Mouse (Mus musculus): ENCODE results near the gene Mast2. TPM values are rescaled to one million over a fixed set of nuclear protein-coding genes. Genes with fewer than 3 reads are reported as not detected.

Gene Mast2
- total RNA-seq, 1 experiment from 2014 or later = 17.7 TPM

DNA sequence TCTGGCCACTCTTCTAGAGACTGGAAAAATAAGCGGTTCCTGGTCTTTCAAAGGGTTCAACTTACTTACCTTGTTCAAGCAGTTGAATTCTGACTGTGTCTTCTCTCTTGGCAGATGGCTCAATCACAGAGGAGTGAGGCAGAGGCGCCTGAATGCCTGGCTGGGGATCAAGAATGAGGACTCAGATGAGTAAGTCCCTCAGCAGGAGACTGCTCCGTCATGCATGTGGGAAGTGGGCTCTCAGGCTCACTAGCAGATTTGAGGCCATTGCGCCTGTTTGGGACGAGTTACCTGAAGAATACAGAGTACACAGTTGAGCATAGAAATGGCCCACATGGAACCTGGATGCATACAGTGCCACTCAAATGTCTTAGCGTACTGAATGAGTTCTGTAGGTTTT is 172.4 kb downstream of the Mast2 start:
- no peak for ATAC-seq (replicated peaks; ENCODE audit: low read depth, poor library complexity, severe bottlenecking)

DNA sequence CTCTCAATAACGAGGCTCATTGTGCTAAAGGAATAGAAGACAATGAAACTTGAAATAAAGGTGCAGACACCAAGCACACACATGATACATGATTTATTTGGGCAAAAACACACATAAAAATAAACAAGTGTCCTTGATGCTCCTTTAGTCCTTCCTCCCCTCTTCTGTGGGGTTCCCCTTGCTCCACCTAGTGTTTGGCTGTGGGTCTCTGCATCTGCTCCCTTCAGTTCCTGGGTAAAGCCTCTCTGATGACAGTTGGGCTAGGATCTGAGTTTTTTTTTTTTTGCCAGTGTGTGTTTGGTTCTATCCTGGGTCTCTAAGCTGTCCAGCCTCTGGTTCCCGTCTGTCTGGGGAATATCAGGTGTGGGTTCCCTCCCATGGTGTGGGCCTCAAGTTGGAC is 181.8 kb downstream of the Mast2 start:
- ATAC-seq (replicated peaks; ENCODE audit: low read depth, poor library complexity, severe bottlenecking) = no peak

DNA sequence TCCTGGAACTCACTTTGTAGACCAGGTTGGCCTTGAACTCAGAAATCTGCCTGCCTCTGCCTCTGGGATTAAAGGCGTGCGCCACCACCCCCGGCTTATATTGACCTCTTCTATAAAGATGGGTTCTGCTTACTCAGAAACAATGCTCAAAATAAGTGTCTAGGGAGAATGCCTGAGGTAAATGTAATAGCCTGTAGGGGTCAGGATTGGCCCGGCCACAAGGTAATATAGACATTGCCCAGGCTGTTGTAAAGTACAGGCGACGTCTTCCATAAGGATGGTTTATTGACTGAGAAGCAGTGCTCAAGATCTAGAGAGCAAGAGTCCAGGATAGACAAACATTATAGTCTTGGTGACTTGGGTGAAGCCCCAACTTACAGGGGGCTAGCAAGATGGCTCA is 195.8 kb downstream of the Mast2 start:
- ATAC-seq (replicated peaks; ENCODE audit: low read depth, poor library complexity, severe bottlenecking) = no peak

Other genes starting within 250 kb of the Mast2 start
- gene Pik3r3, start 242.6 kb downstream of the Mast2 start, total RNA-seq (2017) = 0.05 and 0.14 TPM in 2 replicates
- gene Ipp, start 43.4 kb upstream of the Mast2 start, total RNA-seq (2017) = 18.3 and 23.0 TPM in 2 replicates
- gene Tmem69, start 91.8 kb upstream of the Mast2 start, total RNA-seq (2017) = 8.7 and 16.0 TPM in 2 replicates
- 123 and 150 TPM in 2 replicates for gene Gpbp1l1, start 93.5 kb upstream of the Mast2 start, total RNA-seq (2017)
- gene Ccdc17, start 132.5 kb upstream of the Mast2 start, total RNA-seq (2017) = 1.6 and 5.6 TPM in 2 replicates
- gene Nasp, start 163.8 kb upstream of the Mast2 start, total RNA-seq (2017) = 465 and 496 TPM in 2 replicates
- gene Akr1a1, start 187.5 kb upstream of the Mast2 start, total RNA-seq (2017) = 416 TPM in 2 replicates
- gene Prdx1, start 221.4 kb upstream of the Mast2 start, total RNA-seq (2017) = 266 and 285 TPM in 2 replicates
- 22.7 and 24.9 TPM in 2 replicates for gene Mmachc, start 244.2 kb upstream of the Mast2 start, total RNA-seq (2017)
- 12.3 and 35.8 TPM in 2 replicates for gene Ccdc163, start 244.3 kb upstream of the Mast2 start, total RNA-seq (2017)